Comparison of ENCODE assay signal across 24 mouse cellular contexts in the genomic region with DNA sequence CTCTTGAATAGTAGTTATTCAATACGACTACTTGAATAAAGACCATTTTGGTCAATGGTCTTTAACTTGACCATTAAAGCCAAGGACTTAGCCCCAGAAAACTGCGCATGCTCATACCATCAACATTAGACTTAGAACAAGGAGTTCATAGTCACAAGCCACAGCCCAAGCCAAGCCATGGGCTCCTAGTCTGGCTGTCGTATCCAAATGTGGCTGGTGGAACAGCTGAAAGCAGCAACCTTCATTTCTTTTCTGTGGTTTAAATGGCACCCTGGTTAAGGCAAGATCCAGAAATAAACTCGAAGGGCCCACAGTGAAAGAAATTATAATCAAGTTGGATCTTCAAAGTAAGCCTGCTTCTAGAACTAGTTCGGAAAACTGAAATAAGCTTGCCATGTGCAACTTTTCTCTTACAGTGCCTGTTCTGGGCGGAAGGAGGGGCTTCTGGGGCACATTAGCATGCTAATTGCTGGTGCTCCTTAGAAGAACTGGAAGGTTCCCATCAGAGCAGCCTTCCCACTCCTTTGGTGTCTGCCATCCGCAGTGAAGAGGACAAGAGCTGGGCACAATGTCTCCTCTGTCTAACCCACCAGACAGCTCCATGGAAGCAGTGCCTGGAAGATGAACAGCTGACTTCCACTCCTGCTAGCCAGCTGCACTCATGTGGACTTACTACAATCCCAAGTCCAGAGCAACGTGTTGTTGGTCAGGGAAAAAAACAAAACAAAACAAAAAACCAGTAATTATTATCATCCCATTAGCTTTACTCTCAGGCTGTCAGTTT. TPM values are rescaled to one million over a fixed set of nuclear protein-coding genes. Genes with fewer than 3 reads are reported as not detected.
DNase-seq lines count a peak whose midpoint lies in the region; ATAC-seq and TF ChIP-seq lines count a peak whose summit lies in the region.
"Had no signal": no experiment of that assay in that cellular context is flagged by ENCODE, and none has a peak within 500 bp of the region (broad histone marks: within the 10 kb centered on the region; RNA-seq: fewer than 3 reads in every experiment).

No protein-coding gene starts in this region.

- ATAC-seq in frontal cortex, adult (ENCODE audit: low TSS enrichment) = peak; percentile 64
- ATAC-seq: forebrain, embryonic 16.5 days; intestine, embryonic 15.5 days; Patski had no signal

- H3K27ac ChIP-seq in layer of hippocampus, adult 2 months = peak overlapping the region; percentile 52
- H3K27ac ChIP-seq: embryonic facial prominence, embryonic 10.5 days; hindbrain, embryonic 12.5 days; intestine, embryonic 15.5 days; limb, embryonic 15.5 days; liver, embryonic 14.5 days; midbrain, embryonic 12.5 days; stomach, embryonic 15.5 days had no signal

- no peak overlapping the region for H3K4me3 ChIP-seq in layer of hippocampus, adult 2 months
- H3K4me3 ChIP-seq: embryonic facial prominence, embryonic 10.5 days; hindbrain, embryonic 12.5 days; intestine, embryonic 15.5 days; limb, embryonic 15.5 days; midbrain, embryonic 12.5 days; stomach, embryonic 15.5 days had no signal

- no peak for DNase-seq in frontal cortex, postnatal 25 days (ENCODE audit: low spot score in 2 of 2)
- DNase-seq in layer of hippocampus, adult 2 months (ENCODE audit: low spot score in 2 of 2) = peak in 1 of 2 experiments; percentile 16
- no peak for DNase-seq in layer of hippocampus, postnatal 36 days
- peak; percentile 59 to 70 for DNase-seq in right cerebral cortex, postnatal 10 days (ENCODE audit: low spot score in 2 of 2)
- DNase-seq in right cerebral cortex, adult 18-20 months = no peak
- DNase-seq in gastrocnemius, postnatal 4 days (ENCODE audit: low spot score in 2 of 2) = no peak
- DNase-seq: adrenal gland, postnatal 36 days; B cell, adult 2 months; heart, postnatal 10 days; kidney, adult 8-10 months; kidney, postnatal 10 days; lung, embryonic 14.5 days; thymus, postnatal 36 days had no signal

- TF ChIP-seq CTCF in layer of hippocampus, adult 2 months (conservative IDR thresholded peaks at IDR 0.05) = no peak

RNA-seq across cellular contexts. Expression of gene Rarres1, which starts 23.0 kb away (rescaled TPM):
- 1 to 10 TPM; 1.5 to 1.8 TPM for total RNA-seq in layer of hippocampus, adult 2 months (2021)
- total RNA-seq in layer of hippocampus, postnatal 36 days (2021) = 1 to 10 TPM; 1.3 to 1.5 TPM
- total RNA-seq in gastrocnemius, postnatal 4 days (2021) = 1 to 10 TPM; 2.4 to 2.7 TPM
- total RNA-seq: megakaryocyte, adult 5-6 weeks had no signal

RNA-seq across cellular contexts. Expression of gene Lxn, which starts 28.6 kb away (rescaled TPM):
- 10 to 100 TPM; 40.1 to 45.3 TPM for total RNA-seq in layer of hippocampus, adult 2 months (2021)
- total RNA-seq in layer of hippocampus, postnatal 36 days (2021) = 10 to 100 TPM; 41.9 to 46.4 TPM
- total RNA-seq in gastrocnemius, postnatal 4 days (2021) = 10 to 100 TPM; 23.9 to 26.5 TPM

Comparison
In these comparisons a context has a peak if more than half of its experiments do, and no peak if none do; other contexts are left out.
1. DNase-seq: peak in right cerebral cortex, postnatal 10 days (2 of 2); none in frontal cortex, postnatal 25 days (0 of 2), layer of hippocampus, postnatal 36 days (0 of 2), right cerebral cortex, adult 18-20 months (single experiment) and gastrocnemius, postnatal 4 days (0 of 2).